Mouse (Mus musculus): ENCODE results near the gene Wasf1. TPM values are rescaled to one million over a fixed set of nuclear protein-coding genes. Genes with fewer than 3 reads are reported as not detected.

The Wasf1 gene
- total and polyA plus RNA-seq, 3 experiments: 1.6 to 14.4 TPM; not detected in 1

- no peaks in the 10 kb centered on the region for H3K9me3 ChIP-seq (replicated peaks; ENCODE audit: insufficient read depth, low read length)
- peaks cover 0 to 1% of the 10 kb centered on the region in 2 experiments; a peak in 1 of 4 replicates for H3K36me3 ChIP-seq (ENCODE audit: control insufficient read depth in 1 of 2, insufficient read depth in 2 of 2, low read length in 2 of 2)
- H3K4me3 ChIP-seq (ENCODE audit: control insufficient read depth in 1 of 2, insufficient read depth in 1 of 2, low read depth in 2 of 2, low read length in 2 of 2): no peak overlapping the region
- no peak overlapping the region for H3K9ac ChIP-seq (ENCODE audit: control insufficient read depth, low read depth, low read length, poor library complexity, severe bottlenecking)
- no peaks in the 10 kb centered on the region for H3K4me1 ChIP-seq (ENCODE audit: control insufficient read depth in 1 of 2, insufficient read depth in 2 of 2, low read length in 2 of 2)
- H3K27me3 ChIP-seq (ENCODE audit: control insufficient read depth in 1 of 2, insufficient read depth in 2 of 2, low read length in 2 of 2): no peaks in the 10 kb centered on the region
- H3K27ac ChIP-seq (ENCODE audit: control insufficient read depth, low read depth, low read length): no peak overlapping the region
- DNase-seq (ENCODE audit: low read depth, low spot score): no peak
- TF ChIP-seq ZMIZ1 (IDR thresholded peaks at IDR 0.05; ENCODE audit: low read depth, low read length): no peak
- H3K79me2 ChIP-seq (ENCODE audit: control insufficient read depth, insufficient read depth, low read length, poor library complexity): no peaks in the 10 kb centered on the region
Observed at GRCm38 (mm10) chr10:40937569-40937968, 54.3 kb downstream of the Wasf1 start.

- no peak for DNase-seq (ENCODE audit: low read depth, low spot score)
- TF ChIP-seq POLR2A (IDR thresholded peaks at IDR 0.05; ENCODE audit: control insufficient read depth in 1 of 2, insufficient read depth in 1 of 2, low read depth in 1 of 2, low read length in 2 of 2, poor library complexity in 1 of 2) (no peak), CTCF (IDR thresholded peaks at IDR 0.05 in 2 of 3, conservative IDR thresholded peaks at IDR 0.05 in 1 of 3; ENCODE audit: control insufficient read depth in 1 of 3, insufficient read depth in 1 of 3, low read depth in 2 of 3, low read length in 3 of 3, poor library complexity in 1 of 3, severe bottlenecking in 1 of 3) (no peak), UBTF (IDR thresholded peaks at IDR 0.05; ENCODE audit: borderline replicate concordance, insufficient read depth, low read depth, low read length) (no peak), ELF1 (IDR thresholded peaks at IDR 0.05; ENCODE audit: low read depth, low read length) (no peak), ZMIZ1 (IDR thresholded peaks at IDR 0.05; ENCODE audit: low read depth, low read length) (no peak), CHD2 (IDR thresholded peaks at IDR 0.05; ENCODE audit: low read length) (no peak), CHD1 (IDR thresholded peaks at IDR 0.05; ENCODE audit: low read depth, low read length) (no peak), E2F4 (IDR thresholded peaks at IDR 0.05; ENCODE audit: borderline replicate concordance, low read depth, low read length) (no peak), MEF2A (IDR thresholded peaks at IDR 0.05; ENCODE audit: extremely low read depth, insufficient replicate concordance, low read depth, low read length, poor library complexity, severe bottlenecking) (no peak), RAD21 (IDR thresholded peaks at IDR 0.05; ENCODE audit: low read depth, low read length) (no peak)
- H3K36me3 ChIP-seq (ENCODE audit: control insufficient read depth in 1 of 2, insufficient read depth in 2 of 2, low read length in 2 of 2): no peaks in the 10 kb centered on the region
- H3K4me3 ChIP-seq (ENCODE audit: control insufficient read depth in 1 of 2, insufficient read depth in 1 of 2, low read depth in 2 of 2, low read length in 2 of 2): no peak overlapping the region
- H3K9me3 ChIP-seq (replicated peaks; ENCODE audit: insufficient read depth, low read length): no peaks in the 10 kb centered on the region
- H3K27me3 ChIP-seq (ENCODE audit: control insufficient read depth in 1 of 2, insufficient read depth in 2 of 2, low read length in 2 of 2): no peaks in the 10 kb centered on the region
- H3K79me2 ChIP-seq (ENCODE audit: control insufficient read depth, insufficient read depth, low read length, poor library complexity): no peaks in the 10 kb centered on the region
- H3K4me1 ChIP-seq (ENCODE audit: control insufficient read depth in 1 of 2, insufficient read depth in 2 of 2, low read length in 2 of 2): no peaks in the 10 kb centered on the region
- no peak overlapping the region for H3K9ac ChIP-seq (ENCODE audit: control insufficient read depth, low read depth, low read length, poor library complexity, severe bottlenecking)
- no peak overlapping the region for H3K27ac ChIP-seq (ENCODE audit: control insufficient read depth, low read depth, low read length)
Observed at GRCm38 (mm10) chr10:40942688-40943087, 59.4 kb downstream of the Wasf1 start.

GRCm38 (mm10) chr10:40950176-40950575 lies 66.9 kb downstream of the Wasf1 start:
- H3K36me3 ChIP-seq (ENCODE audit: control insufficient read depth in 1 of 2, insufficient read depth in 2 of 2, low read length in 2 of 2): no peaks in the 10 kb centered on the region
- H3K4me3 ChIP-seq (ENCODE audit: control insufficient read depth in 1 of 2, insufficient read depth in 1 of 2, low read depth in 2 of 2, low read length in 2 of 2): no peak overlapping the region
- H3K4me1 ChIP-seq (ENCODE audit: control insufficient read depth in 1 of 2, insufficient read depth in 2 of 2, low read length in 2 of 2): no peaks in the 10 kb centered on the region

More at GRCm38 (mm10) chr10:40950176-40950575, 66.9 kb downstream of the Wasf1 start:
- no peaks in the 10 kb centered on the region for H3K27me3 ChIP-seq (ENCODE audit: control insufficient read depth in 1 of 2, insufficient read depth in 2 of 2, low read length in 2 of 2)
- no peak for TF ChIP-seq TAL1 (IDR thresholded peaks at IDR 0.05; ENCODE audit: low read length)
- no peak for TF ChIP-seq ZC3H11A (IDR thresholded peaks at IDR 0.05; ENCODE audit: low read depth, low read length)
- TF ChIP-seq POLR2AphosphoS2 (IDR thresholded peaks at IDR 0.05; ENCODE audit: low read length): no peak
- no peak for TF ChIP-seq USF1 (IDR thresholded peaks at IDR 0.05; ENCODE audit: low read depth, low read length)
- TF ChIP-seq MAX (IDR thresholded peaks at IDR 0.05; ENCODE audit: low read length): no peak
- no peak for TF ChIP-seq MEF2A (IDR thresholded peaks at IDR 0.05; ENCODE audit: extremely low read depth, insufficient replicate concordance, low read depth, low read length, poor library complexity, severe bottlenecking)
- TF ChIP-seq POLR2AphosphoS5 (IDR thresholded peaks at IDR 0.05; ENCODE audit: borderline replicate concordance, low read depth, low read length): no peak
- TF ChIP-seq NRF1 (IDR thresholded peaks at IDR 0.05; ENCODE audit: insufficient read depth, low read depth, low read length, poor library complexity, severe bottlenecking): no peak
- no peak overlapping the region for H3K27ac ChIP-seq (ENCODE audit: control insufficient read depth, low read depth, low read length)
- no peak for DNase-seq (ENCODE audit: low read depth, low spot score)
- H3K9me3 ChIP-seq (replicated peaks; ENCODE audit: insufficient read depth, low read length): no peaks in the 10 kb centered on the region
- H3K9ac ChIP-seq (ENCODE audit: control insufficient read depth, low read depth, low read length, poor library complexity, severe bottlenecking): no peak overlapping the region
- no peaks in the 10 kb centered on the region for H3K79me2 ChIP-seq (ENCODE audit: control insufficient read depth, insufficient read depth, low read length, poor library complexity)

Measured in MEL (cell line).